Mouse (Mus musculus) stomach, postnatal 0 days (tissue): ENCODE measurements around the gene Chst12. TPM values are rescaled to one million over a fixed set of nuclear protein-coding genes. Genes with fewer than 3 reads are reported as not detected.
A peak's percentile ranks its signal among the peaks of the same experiment; 100 is the strongest.
"Not testable (repeated sequence)": the region's sequence is repeated elsewhere in the genome, so short reads cannot be mapped to it uniquely, and the experiment has no call there.

Experiments used
- ATAC-seq: fragments of 200-750 bp; cut with Nextera tagmentation; 2 replicates; pipeline ENCODE4 v1.8.0; 2017; ENCODE audit not compliant: low FRiP score, low TSS enrichment
- DNase-seq: peaks from one replicate; pipeline ENCODE4 v3.0.0-alpha.2; 2016; ENCODE audit warnings: low spot score
- H3K27ac ChIP-seq: fragments of 300-500 bp; sonication (generic); replicated peaks from 2 replicates; pipeline ENCODE4 v1.5.1; 2014; ENCODE audit warnings: mild to moderate bottlenecking, control low read depth
- H3K27me3 ChIP-seq: fragments of 300-500 bp; sonication (generic); 2 replicates; pipeline ENCODE4 v1.6.1; 2014; ENCODE audit warnings: low read length; ENCODE audit not compliant: control insufficient read depth, insufficient read depth
- H3K36me3 ChIP-seq: fragments of 300-500 bp; sonication (generic); 2 replicates; pipeline ENCODE4 v1.6.1; 2014; ENCODE audit warnings: low read length, mixed read lengths; ENCODE audit not compliant: control insufficient read depth, insufficient read depth
- H3K4me1 ChIP-seq: fragments of 300-500 bp; sonication (generic); replicated peaks from 2 replicates; pipeline ENCODE4 v1.6.1; 2014; ENCODE audit warnings: antibody characterized with exemption; ENCODE audit not compliant: control insufficient read depth, insufficient read depth
- H3K4me2 ChIP-seq: fragments of 300-500 bp; sonication (generic); replicated peaks from 2 replicates; pipeline ENCODE4 v1.6.1; 2014; ENCODE audit warnings: low read depth, mild to moderate bottlenecking, control low read depth, moderate library complexity
- H3K4me3 ChIP-seq: fragments of 300-500 bp; sonication (generic); 2 replicates; pipeline ENCODE4 v1.5.1; 2014; ENCODE audit warnings: low read depth, low read length, control low read depth
- H3K9ac ChIP-seq: fragments of 300-500 bp; sonication (generic); 2 replicates; pipeline ENCODE4 v1.6.1; 2014; ENCODE audit warnings: mild to moderate bottlenecking, low read length, control low read depth, mixed read lengths
- H3K9me3 ChIP-seq: fragments of 300-500 bp; sonication (generic); 2 replicates; pipeline ENCODE4 v1.6.1; 2016; ENCODE audit warnings: low read length; ENCODE audit not compliant: control insufficient read depth
- CTCF ChIP-seq: IDR thresholded peaks from 2 replicates; pipeline ENCODE4 v1.5.1; 2016; ENCODE audit warnings: antibody characterized with exemption, low read depth, mild to moderate bottlenecking, moderate library complexity
- EP300 ChIP-seq: optimal IDR thresholded peaks from 2 replicates; pipeline ENCODE3; 2016; ENCODE audit warnings: antibody characterized with exemption
- WGBS: fragments of 180-500 bp; shearing (Covaris S2); extraction: QIAGEN DNeasy Blood & Tissue Kit; methylation state at CpG from one replicate; pipeline ENCODE4 v1.1.7; 2014; 5-methylcytosine and 5-hydroxymethylcytosine counted together
- polyA plus RNA-seq: library from polyadenylated mRNA; unstranded; fragments of >200 nt; fragmentation: Nextera tagmentation; extraction: Ambion mirVana; gene quantifications from 2 replicates; pipeline ENCODE4 v1.2.1, GENCODE M21; 2015

Chst12 gene
- 12.8 and 15.8 TPM in 2 replicates for polyA plus RNA-seq

GRCm38 (mm10) chr5:140505208-140505780 lies at the start of gene Chst12:
Chst12 (plus strand) TSS chr5:140505550.
- TF ChIP-seq CTCF = peak; percentile 18; the same call in 1 of the 2 replicates
- peak; percentile 90 for TF ChIP-seq EP300
- no peaks in the 10 kb centered on the region for H3K36me3 ChIP-seq
- ATAC-seq (peak; percentile 96), DNase-seq (peak; percentile 100)
- no peaks in the 10 kb centered on the region for H3K27me3 ChIP-seq
- WGBS = under 1% methylated on average over 38 of the region's 38 CpGs
- H3K4me2 ChIP-seq = peak within 1 kb of the TSS; percentile 76
- H3K9ac ChIP-seq = peak within 1 kb of the TSS; percentile 71
- peak within 1 kb of the TSS; percentile 60 for H3K4me3 ChIP-seq
- H3K27ac ChIP-seq = peak within 1 kb of the TSS; percentile 79
- H3K4me1 ChIP-seq = peaks cover 8% of the 10 kb centered on the region; the same call in 1 of the 2 replicates
- H3K9me3 ChIP-seq = no peaks in the 10 kb centered on the region

- 83% methylated on average over 3 of the region's 3 CpGs for WGBS
- DNase-seq = no peak
- H3K36me3 ChIP-seq = no peaks in the 10 kb centered on the region
These were observed 43.9 kb upstream of the Chst12 start for GRCm38 (mm10) chr5:140461476-140461875.

GRCm38 (mm10) chr5:140463151-140463550 lies 42.2 kb upstream of the Chst12 start:
- H3K4me1 ChIP-seq, H3K27ac ChIP-seq: not testable (repeated sequence)

More at GRCm38 (mm10) chr5:140461476-140461875, 43.9 kb upstream of the Chst12 start:
- no peak overlapping the region for H3K4me2 ChIP-seq
- H3K9me3 ChIP-seq = no peaks in the 10 kb centered on the region
- no peak overlapping the region for H3K4me3 ChIP-seq
- ATAC-seq = no peak
- H3K27me3 ChIP-seq = no peaks in the 10 kb centered on the region
- no peak for TF ChIP-seq EP300
- TF ChIP-seq CTCF = no peak
- no peak overlapping the region for H3K9ac ChIP-seq
- no peak overlapping the region for H3K27ac ChIP-seq
- H3K4me1 ChIP-seq = no peaks in the 10 kb centered on the region

GRCm38 (mm10) chr5:140464943-140465342 lies 40.4 kb upstream of the Chst12 start:
- DNase-seq = no peak
- no peak for TF ChIP-seq EP300
- no peaks in the 10 kb centered on the region for H3K4me1 ChIP-seq
- no peaks in the 10 kb centered on the region for H3K36me3 ChIP-seq
- ATAC-seq = no peak
- no peak overlapping the region for H3K4me2 ChIP-seq
- H3K27me3 ChIP-seq = no peaks in the 10 kb centered on the region
- WGBS = 76% methylated on average over 2 of the region's 2 CpGs
- no peak overlapping the region for H3K4me3 ChIP-seq
- H3K9me3 ChIP-seq = no peaks in the 10 kb centered on the region
- no peak overlapping the region for H3K9ac ChIP-seq
- no peak overlapping the region for H3K27ac ChIP-seq

More at GRCm38 (mm10) chr5:140463151-140463550, 42.2 kb upstream of the Chst12 start:
- not testable (repeated sequence) for H3K36me3 ChIP-seq, H3K9ac ChIP-seq, H3K27me3 ChIP-seq, H3K4me3 ChIP-seq, H3K4me2 ChIP-seq, ATAC-seq, H3K9me3 ChIP-seq, DNase-seq
- WGBS = 72% methylated on average over 2 of the region's 2 CpGs

- no peak for TF ChIP-seq EP300
- TF ChIP-seq CTCF = peak; percentile 54
- no peak overlapping the region for H3K9ac ChIP-seq
These were observed 33.0 kb upstream of the Chst12 start for GRCm38 (mm10) chr5:140472336-140472735.

GRCm38 (mm10) chr5:140481458-140481857 lies 23.9 kb upstream of the Chst12 start:
- Histone ChIP-seq H3K4me3 (no peak overlapping the region), H3K9ac (no peak overlapping the region), H3K9me3 (no peaks in the 10 kb centered on the region), H3K4me1 (no peaks in the 10 kb centered on the region), H3K27ac (no peak overlapping the region), H3K27me3 (no peaks in the 10 kb centered on the region), H3K4me2 (no peak overlapping the region), H3K36me3 (no peaks in the 10 kb centered on the region)
- ATAC-seq = no peak
- TF ChIP-seq EP300 = no peak
- TF ChIP-seq CTCF = no peak
- no peak for DNase-seq
- 51% methylated on average over 4 of the region's 4 CpGs for WGBS

More at GRCm38 (mm10) chr5:140472336-140472735, 33.0 kb upstream of the Chst12 start:
- DNase-seq (no peak), ATAC-seq (no peak)
- H3K9me3 ChIP-seq = no peaks in the 10 kb centered on the region
- H3K27ac ChIP-seq = no peak overlapping the region
- H3K4me2 ChIP-seq = no peak overlapping the region
- no peaks in the 10 kb centered on the region for H3K4me1 ChIP-seq
- no peak overlapping the region for H3K4me3 ChIP-seq
- 80% methylated on average over 3 of the region's 3 CpGs for WGBS
- no peaks in the 10 kb centered on the region for H3K27me3 ChIP-seq
- H3K36me3 ChIP-seq = no peaks in the 10 kb centered on the region
